Mouse (Mus musculus) layer of hippocampus, postnatal 36 days (tissue): ENCODE data around the gene Qrich1. TPM values are rescaled to one million over a fixed set of nuclear protein-coding genes. Genes with fewer than 3 reads are reported as not detected.
A peak's percentile ranks its signal among the peaks of the same experiment; 100 is the strongest.

ENCODE experiments used
- DNase-seq, 2 experiments: peaks; one replicate each; pipeline ENCODE4 v3.0.0; 2022
- total RNA-seq, 2 experiments: library from RNA; stranded (reverse); gene quantifications; 2 replicates each; pipeline ENCODE4 v1.2.3; 2021

The Qrich1 gene
- total RNA-seq, 2 experiments from 2014 or later = 139 to 141 TPM

- DNase-seq = no peak
Observed at GRCm38 (mm10) chr9:108493246-108493645, 23.4 kb upstream of the Qrich1 start.

DNA sequence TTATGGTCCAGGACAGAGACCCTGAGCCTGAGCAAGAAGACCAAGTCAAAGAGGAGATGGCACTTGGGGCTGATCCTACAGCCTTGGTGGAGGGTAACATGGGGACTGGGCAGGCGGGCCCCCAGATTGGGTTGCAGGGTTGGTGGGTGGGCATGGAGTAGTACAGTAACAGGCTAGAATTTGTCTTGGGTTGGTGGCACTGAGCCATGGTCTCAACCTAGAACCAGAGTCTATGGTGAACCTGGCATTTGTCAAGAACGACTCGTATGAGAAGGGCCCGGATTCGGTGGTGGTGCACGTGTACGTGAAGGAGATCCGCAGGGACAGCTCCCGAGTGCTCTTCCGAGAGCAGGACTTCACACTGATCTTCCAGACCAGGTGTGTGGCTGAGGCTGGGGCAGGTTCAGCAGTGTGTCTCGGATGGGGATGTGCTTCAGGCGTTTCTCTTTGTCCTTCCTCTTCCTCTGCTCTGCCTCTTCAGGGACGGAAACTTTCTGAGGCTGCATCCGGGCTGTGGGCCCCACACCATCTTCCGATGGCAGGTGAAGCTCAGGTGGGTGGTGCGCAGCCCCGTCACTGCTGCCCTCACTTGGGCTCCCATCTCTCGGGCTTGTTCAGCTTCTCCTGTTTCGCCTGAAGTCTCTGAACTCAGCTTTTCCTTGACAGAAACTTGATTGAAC lies 22.3 kb upstream of the Qrich1 start:
- DNase-seq = no peak

GRCm38 (mm10) chr9:108494905-108495304 lies 21.7 kb upstream of the Qrich1 start:
- no peak for DNase-seq

DNA sequence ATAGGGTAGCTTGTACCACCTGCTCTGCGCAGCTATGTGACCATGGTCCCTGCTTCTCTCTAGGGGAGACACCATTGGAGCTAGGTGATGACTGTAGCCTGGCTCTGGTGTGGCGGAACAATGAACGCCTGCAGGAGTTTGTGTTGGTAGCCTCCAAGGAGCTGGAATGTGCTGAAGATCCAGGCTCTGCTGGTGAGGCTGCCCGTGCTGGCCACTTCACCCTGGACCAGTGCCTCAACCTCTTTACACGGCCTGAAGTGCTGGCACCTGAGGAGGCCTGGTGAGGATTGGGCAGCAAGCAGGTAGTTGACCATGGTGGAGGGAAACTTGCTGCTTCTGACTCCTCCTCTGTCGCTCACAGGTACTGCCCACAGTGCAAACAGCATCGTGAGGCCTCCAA lies 17.4 kb upstream of the Qrich1 start:
- no peak for DNase-seq

DNA sequence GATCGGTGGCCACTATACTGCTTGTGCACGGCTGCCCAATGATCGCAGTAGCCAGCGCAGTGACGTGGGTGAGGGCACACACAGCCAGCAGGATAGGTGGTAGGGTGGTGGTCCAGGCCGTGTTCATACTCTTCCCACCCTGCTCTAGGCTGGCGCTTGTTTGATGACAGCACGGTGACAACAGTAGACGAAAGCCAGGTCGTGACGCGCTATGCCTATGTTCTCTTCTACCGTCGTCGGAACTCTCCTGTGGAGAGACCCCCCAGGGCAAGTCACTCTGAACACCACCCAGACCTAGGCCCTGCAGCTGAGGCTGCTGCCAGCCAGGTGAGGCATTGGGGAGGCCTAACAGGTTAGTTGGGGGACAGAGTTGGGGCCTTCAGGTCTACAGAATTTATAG lies 16.7 kb upstream of the Qrich1 start:
- no peak for DNase-seq

DNA sequence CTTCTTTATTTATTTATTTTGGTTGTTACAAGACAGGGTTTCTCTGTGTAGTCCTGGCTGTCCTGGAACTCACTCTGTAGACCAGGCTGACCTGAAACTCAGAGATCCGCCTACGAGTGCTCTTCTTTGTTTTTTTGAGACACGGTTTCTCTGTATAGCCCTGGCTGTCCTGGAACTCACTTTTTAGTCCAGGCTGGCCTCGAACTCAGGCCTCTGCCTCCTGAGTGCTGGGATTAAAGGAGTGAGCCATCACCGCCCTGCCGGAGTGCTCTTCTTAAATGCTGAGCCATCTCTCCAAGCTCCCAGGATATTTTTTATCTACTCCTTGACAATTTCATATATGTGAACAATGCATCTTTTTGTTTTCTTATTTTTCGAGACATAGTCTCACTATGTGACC lies 9.7 kb upstream of the Qrich1 start:
- no peak for DNase-seq

DNA sequence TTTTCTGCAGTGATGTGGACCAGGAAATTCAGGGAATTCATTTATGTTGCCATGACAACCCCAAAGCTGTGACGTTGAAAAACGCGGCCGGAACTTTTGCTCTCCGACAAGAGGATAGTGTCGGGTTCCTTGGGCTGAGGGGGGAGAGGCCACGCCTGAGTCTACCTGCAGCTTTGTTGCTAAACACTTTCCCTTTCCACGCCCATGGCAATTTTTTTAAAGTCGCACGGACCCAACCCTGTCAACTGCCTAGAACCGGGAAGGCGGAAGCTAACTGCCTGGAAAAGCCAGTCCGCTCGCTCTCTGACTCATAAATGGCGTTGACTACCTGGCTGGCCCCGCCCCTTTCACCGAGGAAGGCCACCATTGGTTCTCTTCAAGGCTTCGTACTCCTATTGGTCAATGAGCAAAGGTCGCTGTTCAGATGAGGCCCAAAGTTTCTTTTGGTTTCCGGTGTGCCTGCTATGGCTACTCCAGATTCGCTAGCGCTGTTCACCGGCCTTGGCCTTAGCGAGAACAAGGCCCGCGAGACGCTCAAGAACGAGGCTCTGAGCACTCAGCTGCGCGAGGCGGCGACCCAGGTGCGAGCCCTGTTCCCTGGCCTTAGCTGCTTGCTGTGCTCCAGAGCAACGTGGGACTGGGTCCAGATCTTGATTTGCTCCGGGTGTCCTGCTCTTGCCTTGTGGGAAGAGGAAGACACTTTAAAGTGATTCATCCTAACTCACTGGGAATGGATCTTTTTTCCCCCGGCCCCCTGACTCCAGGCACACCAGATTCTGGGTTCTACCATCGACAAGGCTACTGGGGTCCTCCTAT lies 8.8 kb upstream of the Qrich1 start, which contains the start of gene Qars:
Gene Qars (plus strand): TSS at position 88 of the 816 bp plus-strand sequence.
- peak; percentile 89 to 91 for DNase-seq

DNA sequence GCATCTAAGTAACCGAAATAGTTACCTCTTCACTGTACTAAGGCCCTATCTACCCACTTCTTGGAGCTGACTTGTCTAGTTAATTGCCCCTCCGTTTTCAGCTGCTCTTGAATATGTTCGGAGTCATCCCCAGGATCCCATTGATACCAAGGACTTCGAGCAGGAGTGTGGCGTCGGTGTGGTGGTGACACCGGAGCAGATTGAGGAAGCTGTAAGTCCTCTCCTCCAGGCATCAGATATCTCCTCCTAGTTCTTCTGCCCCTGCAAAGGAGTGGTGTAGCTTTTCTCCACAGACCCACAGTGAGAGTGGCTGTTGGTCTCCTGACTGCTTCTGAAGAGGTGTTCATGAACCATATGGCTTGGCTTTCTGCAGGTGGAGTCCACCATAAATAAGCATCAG lies 7.8 kb upstream of the Qrich1 start:
- no peak for DNase-seq

DNA sequence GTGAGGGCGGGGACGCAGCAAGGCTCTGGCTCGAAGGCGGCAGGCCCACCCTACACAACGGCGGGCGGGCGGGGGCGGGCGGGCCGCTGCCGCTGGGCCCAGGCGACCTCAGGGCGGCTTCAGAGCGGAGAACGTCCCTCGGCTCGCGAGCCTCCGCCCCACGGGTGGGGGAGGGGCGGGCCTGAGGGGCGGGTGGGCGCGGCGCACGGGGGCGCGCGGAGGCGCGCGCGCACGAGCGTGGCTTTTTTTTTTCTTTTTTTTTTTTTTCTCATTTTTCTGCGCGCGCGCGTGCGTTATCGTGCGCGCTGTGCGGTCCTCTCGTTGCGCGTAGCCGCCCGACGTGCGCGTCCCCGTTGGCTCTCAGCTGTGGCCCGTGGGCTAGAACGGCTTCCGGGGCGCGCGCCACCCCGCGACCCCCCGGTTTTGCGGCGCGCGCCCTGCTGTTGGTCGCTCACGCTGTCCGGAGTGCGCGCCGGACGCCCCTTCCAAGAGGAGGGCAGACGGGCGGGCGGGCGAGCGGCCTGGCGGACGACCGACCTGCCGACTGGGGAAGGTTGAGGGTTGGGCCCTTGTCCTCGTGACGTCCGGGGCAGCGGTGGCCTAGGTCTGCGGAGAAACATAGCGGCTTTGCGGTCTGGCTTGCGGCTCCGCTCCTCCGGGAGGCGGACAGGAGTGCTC lies 786 bp downstream of the Qrich1 start:
- DNase-seq = peak; percentile 82 to 83

DNA sequence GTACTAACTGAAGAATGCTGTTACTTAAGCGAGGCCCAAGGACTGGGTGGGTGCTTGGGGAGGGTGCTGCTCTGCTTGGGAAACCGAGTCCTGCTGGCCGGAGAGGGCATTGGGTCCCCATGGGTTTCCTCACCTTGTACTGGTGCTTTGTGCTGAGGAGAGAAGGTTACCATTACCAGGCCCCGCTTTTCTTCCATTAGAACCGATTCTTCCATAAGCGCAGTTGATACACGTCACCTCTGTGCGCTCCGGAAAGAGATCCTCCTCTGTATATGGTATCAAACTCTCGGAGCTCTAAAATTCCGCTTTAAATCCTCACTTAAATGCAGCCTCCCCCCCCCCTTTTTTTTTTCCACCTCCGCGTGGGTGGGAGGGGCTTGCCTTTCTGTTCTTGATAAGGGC lies 1.3 kb downstream of the Qrich1 start:
- DNase-seq = no peak

GRCm38 (mm10) chr9:108521604-108522003 lies 5.0 kb downstream of the Qrich1 start:
- no peak for DNase-seq

- DNase-seq = no peak
Observed at GRCm38 (mm10) chr9:108523341-108523740, 6.7 kb downstream of the Qrich1 start.

- no peak for DNase-seq
Observed at GRCm38 (mm10) chr9:108525400-108525799, 8.8 kb downstream of the Qrich1 start.

- DNase-seq = no peak
Observed at GRCm38 (mm10) chr9:108530954-108531353, 14.3 kb downstream of the Qrich1 start.

- DNase-seq = no peak
Observed at GRCm38 (mm10) chr9:108531496-108531895, 14.9 kb downstream of the Qrich1 start.

DNA sequence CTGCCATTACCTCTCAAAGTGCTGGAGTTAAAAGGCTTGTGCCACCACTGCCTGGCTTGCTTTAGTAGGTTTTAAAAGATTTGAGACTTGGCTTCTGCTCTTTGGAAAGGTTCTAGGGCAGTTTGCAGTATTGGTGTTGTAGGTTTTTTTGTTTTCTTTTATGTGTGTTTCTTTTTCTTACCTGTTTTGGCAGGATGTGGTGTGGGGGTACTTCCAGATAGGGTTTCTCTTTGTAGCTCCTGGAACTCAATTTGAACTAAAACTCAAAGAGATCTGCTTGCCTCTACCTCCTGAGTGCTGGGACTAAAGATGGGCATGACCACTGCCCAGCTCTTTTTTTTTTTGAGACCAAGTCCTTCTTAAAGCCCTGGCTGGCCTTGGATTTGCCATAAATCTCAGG lies 24.2 kb downstream of the Qrich1 start:
- no peak for DNase-seq

- DNase-seq = no peak
Observed at GRCm38 (mm10) chr9:108545986-108546385, 29.4 kb downstream of the Qrich1 start.

DNA sequence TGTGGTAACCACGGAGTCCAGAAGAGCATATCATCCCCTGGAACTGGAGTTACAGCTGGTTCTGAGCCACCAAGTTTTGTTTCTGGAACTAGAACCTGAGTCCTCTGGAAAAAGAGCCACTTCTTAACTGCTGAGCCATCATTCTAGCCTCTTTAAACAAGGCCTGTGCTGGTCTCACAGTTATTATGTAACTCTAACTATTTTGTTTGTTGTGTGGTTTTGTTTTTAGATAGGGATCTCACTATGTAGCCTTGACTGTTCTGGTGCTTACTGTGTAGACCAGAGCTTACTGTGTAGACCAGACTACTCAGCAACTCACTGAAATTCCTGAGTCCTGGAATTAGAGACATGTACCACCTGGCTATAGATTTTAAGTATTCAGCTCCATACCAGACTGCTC lies 30.3 kb downstream of the Qrich1 start:
- no peak for DNase-seq

DNA sequence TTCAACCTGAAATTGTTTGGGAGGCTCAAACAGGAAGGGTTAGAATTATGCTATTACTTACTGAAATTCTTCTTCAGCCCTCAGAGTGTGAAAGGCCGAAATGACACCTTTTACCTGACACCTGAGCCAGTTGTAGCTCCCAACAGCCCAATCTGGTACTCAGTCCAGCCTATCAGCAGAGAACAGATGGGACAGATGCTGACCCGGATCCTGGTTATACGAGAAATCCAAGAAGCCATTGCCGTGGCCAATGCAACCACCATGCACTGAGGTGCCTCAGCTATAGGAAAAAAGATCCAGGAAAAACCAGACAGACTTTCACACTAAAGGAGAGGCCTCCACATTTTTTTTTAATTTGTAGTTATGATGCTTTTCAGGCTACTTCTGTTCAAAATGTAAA lies 42.6 kb downstream of the Qrich1 start:
- DNase-seq = no peak

- peak; percentile 94 for DNase-seq
Observed at GRCm38 (mm10) chr9:108560227-108560841, 43.7 kb downstream of the Qrich1 start, which contains the start of gene Impdh2. Gene Impdh2, plus strand, starts transcription at chr9:108560286.

DNA sequence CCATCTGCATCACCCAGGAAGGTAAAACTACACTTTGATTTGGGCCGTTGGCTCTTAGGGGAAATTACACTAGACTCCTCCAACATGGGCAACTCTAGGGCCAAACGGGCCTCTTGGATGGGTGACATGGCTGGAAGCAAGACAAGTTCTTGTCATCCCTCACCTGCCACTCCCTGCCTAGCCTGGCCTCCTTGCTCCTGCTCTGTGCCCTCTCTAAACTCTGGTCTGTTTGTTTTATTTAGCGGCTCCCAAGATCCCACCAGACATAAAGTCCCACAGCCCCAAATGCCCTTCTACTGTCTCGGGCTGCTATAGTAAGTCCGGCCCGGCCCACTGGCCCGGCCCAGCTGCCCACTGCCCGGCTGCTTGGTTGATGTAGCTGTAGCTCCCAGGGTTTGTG lies 47.1 kb downstream of the Qrich1 start:
- DNase-seq = no peak

- no peak for DNase-seq
Observed at GRCm38 (mm10) chr9:108564131-108564530, 47.5 kb downstream of the Qrich1 start.
